Mouse (Mus musculus): ENCODE data around the gene Aldoart2. TPM values are rescaled to one million over a fixed set of nuclear protein-coding genes. Genes with fewer than 3 reads are reported as not detected.
"Not testable (repeated sequence)": the region's sequence is repeated elsewhere in the genome, so short reads cannot be mapped to it uniquely, and the experiment has no call there.

Aldoart2 gene
- total RNA-seq, 2 experiments from 2014 or later, result 0.30 to 0.31 TPM

GRCm38 (mm10) chr12:55571661-55572060, 6.6 kb downstream of the Aldoart2 start:
- DNase-seq, result no peak
- intact Hi-C loops (cut with DNase I), result no loop called here

- no peak for DNase-seq
- intact Hi-C loops (cut with DNase I), result no loop called here
These were observed 8.1 kb downstream of the Aldoart2 start for GRCm38 (mm10) chr12:55573089-55573488.

GRCm38 (mm10) chr12:55573794-55574193, 8.8 kb downstream of the Aldoart2 start:
- no peak for DNase-seq
- intact Hi-C loops (cut with DNase I), result no loop called here

GRCm38 (mm10) chr12:55586936-55587335, 21.9 kb downstream of the Aldoart2 start:
- intact Hi-C loops (cut with DNase I); DNase-seq: not testable (repeated sequence)

- no peak for DNase-seq
- intact Hi-C loops (cut with DNase I), result no loop called here
These were observed 33.5 kb downstream of the Aldoart2 start for GRCm38 (mm10) chr12:55598537-55598886.

- intact Hi-C loops (cut with DNase I), result no loop called here
- no peak for DNase-seq
These were observed 34.0 kb downstream of the Aldoart2 start, which contains the start of gene Insm2 for GRCm38 (mm10) chr12:55598887-55599561. TSS of gene Insm2 (plus strand) at chr12:55599427.

GRCm38 (mm10) chr12:55599639-55600502, 34.8 kb downstream of the Aldoart2 start:
- peak; percentile 41 to 53 for DNase-seq

GRCm38 (mm10) chr12:55600503-55600994, 35.5 kb downstream of the Aldoart2 start:
- DNase-seq, result no peak
- intact Hi-C loops (cut with DNase I), result no loop called here

More at GRCm38 (mm10) chr12:55599639-55600502, 34.8 kb downstream of the Aldoart2 start:
- intact Hi-C loops (cut with DNase I), result no loop called here

- intact Hi-C loops (cut with DNase I), result no loop called here
- DNase-seq, result no peak
These were observed 39.4 kb downstream of the Aldoart2 start for GRCm38 (mm10) chr12:55604411-55604810.

- DNase-seq, result no peak
- intact Hi-C loops (cut with DNase I), result no loop called here
These were observed 42.9 kb downstream of the Aldoart2 start for GRCm38 (mm10) chr12:55607902-55608301.

GRCm38 (mm10) chr12:55610812-55611211, 45.8 kb downstream of the Aldoart2 start:
- intact Hi-C loops (cut with DNase I), result no loop called here
- DNase-seq, result no peak

Other genes starting within 250 kb of the Aldoart2 start
- gene Psma6, start 181.0 kb upstream of the Aldoart2 start, total RNA-seq (2021), result 100 to 1,000 TPM; 147 to 163 TPM
- gene Nfkbia, start 72.6 kb upstream of the Aldoart2 start, total RNA-seq (2021), result 10 to 100 TPM; 17.6 to 39.5 TPM
- gene Insm2, start 34.2 kb downstream of the Aldoart2 start, total RNA-seq (2021), result not detected

All from gastrocnemius, postnatal 36 days (tissue).